Mouse (Mus musculus): Measurements from ENCODE around the gene Uvrag.
"Not testable (repeated sequence)": the region's sequence is repeated elsewhere in the genome, so short reads cannot be mapped to it uniquely, and the experiment has no call there.

Uvrag gene

GRCm38 (mm10) chr7:99097781-99098180 is 43.2 kb downstream of the Uvrag start:
- DNase-seq (ENCODE audit: low spot score in 2 of 2), result no peak

DNA sequence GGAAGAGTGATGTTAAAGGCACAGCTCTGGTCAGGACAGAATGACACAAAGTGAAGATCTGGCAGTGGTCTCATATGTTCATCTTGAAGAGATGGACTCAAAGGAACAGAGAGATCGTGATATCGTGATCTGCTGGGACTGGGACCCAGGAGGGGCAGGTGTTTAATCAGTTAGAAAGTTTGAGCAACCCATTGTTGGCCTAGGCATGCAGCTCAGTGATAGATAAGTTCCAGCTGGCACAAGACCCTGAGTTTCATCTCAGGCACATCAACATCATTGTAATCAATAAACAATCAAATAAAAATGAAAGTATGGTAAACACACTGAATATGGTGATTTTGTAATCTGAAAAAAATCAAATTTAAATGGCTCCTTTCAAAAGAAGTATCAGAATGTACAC is 43.8 kb downstream of the Uvrag start:
- no peak for DNase-seq (ENCODE audit: low spot score in 2 of 2)

- peak in 1 of 2 experiments; percentile 53 for DNase-seq (ENCODE audit: low spot score in 2 of 2)
These were observed 45.8 kb downstream of the Uvrag start for GRCm38 (mm10) chr7:99095191-99095590.

- DNase-seq (ENCODE audit: low spot score in 2 of 2), result no peak
These were observed 46.6 kb downstream of the Uvrag start for GRCm38 (mm10) chr7:99094336-99094735.

- no peak for DNase-seq (ENCODE audit: low spot score in 2 of 2)
These were observed 48.9 kb downstream of the Uvrag start for GRCm38 (mm10) chr7:99091915-99092645.

DNA sequence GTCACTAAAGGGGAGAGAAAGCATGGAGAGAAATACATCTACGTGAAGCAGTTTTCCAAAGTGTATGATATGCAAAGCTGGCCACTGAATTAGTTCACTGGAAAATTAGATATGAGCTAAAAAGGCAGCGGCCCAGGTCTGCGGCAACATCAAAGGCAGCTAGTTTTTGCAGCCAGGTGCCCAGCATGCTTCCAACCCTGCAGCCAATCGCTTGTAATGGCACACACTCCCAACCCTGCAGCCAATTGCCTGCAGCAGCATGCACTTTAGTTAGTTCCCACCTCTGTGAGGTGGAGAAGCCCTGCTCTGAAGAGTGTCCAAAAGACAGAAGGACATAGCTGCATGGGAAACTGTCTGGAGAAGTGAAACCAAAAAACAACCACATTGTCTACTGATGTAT is 51.2 kb downstream of the Uvrag start:
- no peak for DNase-seq (ENCODE audit: low spot score in 2 of 2)

DNA sequence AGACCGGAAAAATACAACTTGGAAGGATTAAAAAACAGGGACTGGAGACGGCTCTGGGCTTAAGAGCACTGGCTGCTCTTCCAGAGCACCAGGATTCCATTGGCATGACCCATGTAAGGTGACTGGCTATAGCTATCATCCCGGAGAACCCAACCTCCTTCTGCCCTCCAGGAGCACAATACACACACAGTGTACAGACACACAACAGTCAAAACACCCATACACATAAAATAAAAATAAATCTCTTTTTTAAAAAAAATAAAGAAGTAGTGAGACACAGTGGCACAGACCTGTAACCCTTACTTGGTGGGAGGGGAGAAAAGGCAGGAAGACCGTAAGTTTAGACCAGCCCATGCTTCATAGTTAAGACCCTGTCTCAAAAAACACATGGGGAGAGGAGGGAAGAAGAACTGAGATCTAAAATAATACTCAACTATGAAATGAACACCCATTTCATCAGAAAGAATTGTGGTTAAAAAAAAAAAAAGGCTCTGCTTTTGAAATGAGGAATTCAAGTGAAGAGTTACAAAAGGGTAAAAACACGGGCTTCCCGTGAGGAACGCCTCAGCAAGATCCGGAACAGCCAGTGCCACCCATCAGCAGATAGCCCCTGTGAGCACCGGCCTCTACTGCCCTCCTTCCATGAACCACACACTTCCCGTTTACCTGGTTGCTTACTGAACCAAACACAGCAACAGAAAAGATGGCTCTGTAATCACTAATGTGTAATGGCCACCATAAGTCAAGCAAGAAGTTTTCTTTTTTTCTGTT is 52.2 kb downstream of the Uvrag start:
- DNase-seq (ENCODE audit: low spot score in 2 of 2), result no peak

DNA sequence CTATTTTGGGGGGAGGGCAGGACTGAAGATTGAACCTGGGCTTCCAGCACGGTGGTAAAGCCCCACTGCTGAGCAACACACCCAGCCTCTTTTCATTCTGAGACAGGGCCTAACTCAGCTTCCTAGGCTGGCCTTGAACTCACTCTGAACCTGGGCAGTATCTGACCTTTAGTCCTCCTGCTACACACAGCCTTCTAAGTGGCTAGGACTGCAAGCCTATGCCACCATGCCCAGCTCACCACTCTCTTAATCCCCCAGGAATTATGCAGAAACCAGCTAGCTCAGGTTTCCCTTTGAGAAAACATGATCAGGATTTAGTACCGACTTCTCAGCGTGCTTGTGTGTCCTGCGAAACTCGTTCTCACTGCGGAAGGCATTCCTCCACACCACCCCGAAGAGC is 53.4 kb downstream of the Uvrag start:
- no peak for DNase-seq (ENCODE audit: low spot score in 2 of 2)

DNA sequence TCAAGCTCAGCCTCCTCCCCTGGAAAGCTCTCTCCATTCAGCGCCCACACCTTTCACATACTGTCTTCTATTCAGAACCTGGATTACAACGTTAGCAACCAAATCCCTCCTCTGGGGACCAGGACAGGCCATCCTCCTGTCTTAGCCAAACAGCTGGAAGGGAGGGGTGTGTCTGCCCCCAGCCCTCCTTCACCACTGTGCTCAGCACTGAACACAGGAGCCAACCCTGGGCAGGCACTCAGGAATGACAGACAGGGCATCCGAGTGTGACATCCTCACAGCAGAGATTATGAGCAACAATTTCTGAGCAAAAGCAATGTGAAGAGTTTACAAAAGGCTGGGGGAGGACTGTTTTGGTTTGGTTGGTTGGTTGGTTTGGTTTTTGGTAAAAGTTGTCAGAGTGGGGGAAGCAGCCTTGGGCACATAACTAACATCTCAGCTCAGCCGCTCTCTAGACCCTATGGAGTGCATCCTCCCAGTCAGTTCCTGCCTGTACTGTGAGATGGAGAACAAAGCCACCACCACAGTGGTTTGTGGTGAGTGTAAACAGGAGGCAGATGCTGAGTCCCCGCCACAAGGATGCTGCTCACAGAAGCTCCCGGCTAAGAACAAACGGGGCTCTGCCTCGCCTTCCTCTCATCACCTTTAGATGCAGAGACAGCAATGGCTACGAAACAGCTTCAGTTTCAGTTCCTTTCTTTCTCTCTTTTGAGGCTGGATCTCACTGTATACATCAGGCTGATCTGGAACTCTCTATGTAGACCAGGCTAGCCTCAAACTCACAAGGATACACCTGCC is 54.1 kb downstream of the Uvrag start:
- DNase-seq (ENCODE audit: low spot score in 2 of 2), result no peak

DNA sequence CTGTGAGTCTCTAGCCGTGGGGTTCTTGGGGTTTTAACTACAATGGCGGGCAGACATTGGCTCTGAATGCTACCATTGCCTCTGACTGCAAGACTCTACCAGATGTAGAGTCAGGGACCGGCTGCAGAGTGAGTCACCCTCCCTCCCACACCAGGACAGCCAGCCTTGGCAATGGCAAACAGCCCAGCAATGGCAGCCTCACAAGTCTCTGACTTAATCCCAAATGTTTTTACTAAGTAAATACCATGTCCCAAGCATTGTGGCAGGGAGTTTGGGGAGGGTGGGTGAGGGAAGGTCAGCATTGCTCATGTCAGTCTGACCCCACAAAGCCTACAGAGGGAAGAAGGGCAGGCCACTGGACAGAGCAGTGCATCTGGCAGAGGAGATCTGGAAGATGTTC is 55.7 kb downstream of the Uvrag start:
- no peak for DNase-seq (ENCODE audit: low spot score in 2 of 2)

GRCm38 (mm10) chr7:99079522-99079921 is 61.4 kb downstream of the Uvrag start:
- DNase-seq (ENCODE audit: low spot score in 2 of 2), result peak in 1 of 2 experiments; percentile 44

DNA sequence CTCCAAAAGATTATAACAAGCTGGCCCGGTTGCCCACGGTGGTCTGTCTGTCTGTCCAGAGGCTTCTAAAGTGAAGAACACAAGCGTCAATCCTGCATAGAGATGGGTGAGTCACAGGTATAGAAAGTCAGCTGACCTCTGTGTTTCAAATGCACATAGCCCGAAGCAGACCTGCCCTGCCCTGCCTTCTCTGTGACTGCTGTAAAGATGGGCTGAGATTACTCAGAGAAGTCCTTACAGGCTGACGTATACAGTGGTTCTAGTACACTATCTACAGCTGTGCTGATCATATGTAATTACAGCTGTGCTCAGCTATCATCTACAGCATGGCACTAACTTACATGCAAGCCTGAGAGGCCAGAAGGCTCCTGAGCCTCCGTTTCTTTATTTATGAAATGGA is 62.1 kb downstream of the Uvrag start:
- no peak for DNase-seq (ENCODE audit: low spot score in 2 of 2)

- DNase-seq (ENCODE audit: low spot score in 2 of 2), result no peak
These were observed 63.7 kb downstream of the Uvrag start for GRCm38 (mm10) chr7:99077234-99077633.

- DNase-seq (ENCODE audit: low spot score in 2 of 2), result no peak
These were observed 65.8 kb downstream of the Uvrag start for GRCm38 (mm10) chr7:99075101-99075500.

DNA sequence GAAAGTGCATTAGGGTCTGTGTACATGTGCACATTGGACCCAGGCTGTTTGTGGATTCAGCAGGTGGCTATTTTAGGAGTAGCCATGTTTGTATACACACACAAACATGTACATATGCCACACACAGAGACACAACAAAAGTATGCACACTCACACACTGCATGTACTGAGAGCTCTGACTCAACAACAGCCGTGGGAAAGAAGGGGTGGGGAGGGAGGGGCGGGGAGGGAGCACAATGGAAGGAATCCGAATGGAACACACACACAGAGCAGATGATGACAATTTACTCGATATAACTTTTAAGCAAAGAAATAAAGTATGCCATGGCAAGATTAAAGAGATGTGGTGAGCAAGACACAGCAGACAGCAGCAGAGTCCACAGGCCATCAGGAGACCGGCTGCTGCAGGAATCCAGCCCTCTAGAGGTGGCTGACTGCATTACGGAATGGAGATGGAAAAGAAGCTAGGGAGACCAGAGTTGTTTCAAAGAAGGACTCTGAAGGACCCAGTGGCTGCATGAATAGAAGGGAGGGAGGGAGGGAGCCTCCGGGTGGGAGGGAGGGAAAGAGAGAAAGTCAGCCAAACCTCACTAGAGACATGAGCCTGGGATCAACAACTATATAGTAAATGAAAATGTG is 67.1 kb downstream of the Uvrag start:
- DNase-seq (ENCODE audit: low spot score in 2 of 2), result no peak

- DNase-seq (ENCODE audit: low spot score in 2 of 2), result no peak
These were observed 73.2 kb downstream of the Uvrag start for GRCm38 (mm10) chr7:99067710-99068109.

DNA sequence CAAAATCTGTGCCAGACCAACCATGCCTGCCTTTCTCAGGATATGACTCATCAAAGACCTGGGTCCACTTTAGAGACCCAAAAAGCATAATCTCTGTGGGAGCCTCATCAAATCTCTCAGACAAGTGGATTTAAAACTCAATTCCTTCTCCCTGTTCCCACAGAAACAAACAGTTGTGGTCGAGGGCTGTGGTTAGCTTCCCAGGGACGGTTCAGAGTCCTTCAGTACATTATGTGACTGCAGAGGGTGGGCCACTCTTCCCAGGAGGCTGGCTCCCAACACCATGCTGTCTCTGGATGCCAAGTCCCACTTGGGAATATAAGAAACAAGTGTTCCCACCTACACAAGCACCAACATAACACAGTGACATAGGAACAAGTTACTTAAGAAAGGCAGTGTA is 75.0 kb downstream of the Uvrag start:
- DNase-seq (ENCODE audit: low spot score in 2 of 2), result no peak

DNA sequence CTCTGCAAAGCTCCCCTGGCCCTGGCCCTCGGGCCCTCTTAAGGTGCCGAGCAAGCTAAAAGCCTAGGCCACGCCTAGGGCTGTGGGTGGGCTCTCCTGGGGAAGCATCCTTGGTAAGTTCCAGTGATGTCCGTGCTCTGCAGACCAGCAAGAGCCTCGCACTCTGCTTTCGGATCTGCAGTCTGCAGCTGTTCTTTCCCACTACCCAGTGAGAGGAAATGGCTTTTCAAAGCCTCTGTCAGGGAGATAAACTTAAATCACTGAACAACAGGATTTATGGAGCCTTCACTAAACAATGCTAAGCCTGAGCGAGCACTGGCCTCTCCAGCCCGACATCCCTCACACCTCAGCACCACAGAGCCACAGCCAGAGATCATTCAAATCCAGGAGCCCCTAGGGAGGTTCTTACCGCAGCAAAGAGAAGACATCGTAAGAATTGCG is 75.5 kb downstream of the Uvrag start:
- DNase-seq (ENCODE audit: low spot score in 2 of 2), result no peak

DNA sequence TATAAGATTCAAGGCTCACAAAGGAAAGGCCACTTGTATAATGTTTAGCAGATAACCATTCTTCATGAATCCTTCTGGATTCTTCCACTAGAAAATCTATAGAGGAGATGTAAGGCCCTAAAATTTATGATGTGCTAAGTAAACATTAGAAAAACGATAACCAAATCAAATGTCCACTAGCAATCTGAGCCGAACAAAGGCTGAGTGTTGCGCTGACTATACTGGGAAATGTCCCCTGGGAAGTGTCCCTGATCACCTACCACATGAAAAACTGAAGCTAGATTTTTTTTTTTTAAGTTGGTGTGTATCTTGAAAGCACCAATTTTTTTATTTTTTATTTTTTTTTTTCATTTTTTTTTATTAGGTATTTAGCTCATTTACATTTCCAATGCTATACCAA is 76.1 kb downstream of the Uvrag start:
- no peak for DNase-seq (ENCODE audit: low spot score in 2 of 2)

DNA sequence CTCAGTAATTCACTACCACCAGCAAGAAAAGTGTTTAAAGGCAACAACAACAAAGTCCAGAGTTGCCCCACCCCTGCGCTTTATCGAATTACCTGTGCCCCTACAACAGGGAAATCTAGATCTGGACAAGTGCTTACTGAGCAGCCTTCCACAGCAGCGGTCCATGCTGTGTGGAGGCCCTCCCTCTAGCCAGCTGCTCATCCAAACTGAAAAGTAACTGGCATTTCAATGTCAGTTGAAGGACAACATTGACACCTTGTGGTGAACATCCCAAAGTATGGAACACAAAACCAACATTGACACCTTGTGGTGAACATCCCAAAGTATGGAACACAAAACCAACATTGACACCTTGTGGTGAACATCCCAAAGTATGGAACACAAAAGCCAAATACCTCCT is 78.7 kb downstream of the Uvrag start:
- not testable (repeated sequence) for DNase-seq (ENCODE audit: low spot score in 2 of 2)

DNA sequence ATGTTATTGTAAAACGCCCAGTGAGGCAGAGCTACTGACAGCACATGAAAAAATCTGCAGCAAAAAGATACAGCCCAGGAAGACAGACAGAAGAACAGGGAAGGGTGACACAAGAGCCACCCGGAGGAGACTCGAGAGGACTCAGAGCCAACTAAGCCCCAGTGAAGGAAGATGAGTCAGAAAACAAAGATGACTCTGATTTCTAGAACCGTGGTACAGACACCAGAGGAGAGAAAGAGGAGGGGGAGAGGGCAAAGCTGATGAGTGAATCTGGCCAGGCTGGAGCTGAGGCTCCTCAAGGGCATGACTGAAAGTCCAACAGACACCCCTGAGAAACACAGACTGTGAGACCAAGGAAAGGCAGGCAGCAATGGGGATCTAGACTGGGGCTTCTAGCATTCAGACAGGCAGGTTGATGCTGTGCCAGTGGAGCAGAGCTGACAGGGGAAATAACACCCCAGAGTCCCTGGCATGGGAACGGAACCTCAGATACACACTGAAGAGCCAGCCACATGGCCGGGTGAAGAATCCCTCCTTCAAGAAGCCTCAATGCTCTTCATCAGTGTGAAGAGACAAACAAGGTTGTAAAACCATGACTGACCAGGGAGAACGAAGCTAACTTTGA is 79.8 kb downstream of the Uvrag start:
- DNase-seq (ENCODE audit: low spot score in 2 of 2), result no peak

Measured in spleen, postnatal 14 days (tissue).